Mouse (Mus musculus) spleen, adult 2 months (tissue): ENCODE data around the gene Asap3.

Experiments
- CTCF ChIP-seq: fragments of 200-500 bp; IDR thresholded peaks from 2 replicates; pipeline ENCODE4 v1.5.1; 2011; ENCODE audit warnings: mild to moderate bottlenecking, inconsistent platforms; ENCODE audit not compliant: insufficient read depth, insufficient read length, insufficient replicate concordance; ENCODE audit errors: extremely low read depth
- POLR2A ChIP-seq: fragments of 200-500 bp; IDR thresholded peaks from 2 replicates; pipeline ENCODE4 v1.6.1; 2011; ENCODE audit warnings: low read depth, low read length, inconsistent platforms

- TF ChIP-seq CTCF: no peak
- no peak for TF ChIP-seq POLR2A
Observed at GRCm38 (mm10) chr4:136186315-136186714, 19.9 kb upstream of the Asap3 start.
